29 mouse cellular contexts compared by ENCODE assay signal in genomic region chr2:28665818-28666217, GRCm38 (mm10). TPM values are rescaled to one million over a fixed set of nuclear protein-coding genes. Genes with fewer than 3 reads are reported as not detected.
DNase-seq lines count a peak whose midpoint lies in the region; ATAC-seq lines count a peak whose summit lies in the region.
"Had no signal": no experiment of that assay in that cellular context is flagged by ENCODE, and none has a peak within 500 bp of the region (broad histone marks: within the 10 kb centered on the region; RNA-seq: fewer than 3 reads in every experiment).

No protein-coding gene starts in this region.

- DNase-seq in embryo, embryonic 11 days, result peak; percentile 6
- DNase-seq in embryo, embryonic 10.5 days (ENCODE audit: low spot score), result no peak
- peak; percentile 49 for DNase-seq in limb, embryonic 11.5 days (ENCODE audit: low spot score)
- DNase-seq in mesoderm, embryonic 11.5 days (ENCODE audit: low read depth, low spot score), result peak; percentile 37
- no peak for DNase-seq in lung, postnatal 25 days (ENCODE audit: low spot score)
- DNase-seq: adrenal gland, adult 8-10 months; adrenal gland, postnatal 14 days; adrenal gland, postnatal 36 days; B cell, adult 2 months; cerebellum, adult 11-12 months; cerebellum, adult 2 months; cerebellum, adult 9-10 months; cerebellum, postnatal 10 days; cerebellum, postnatal 36 days had no signal

- H3K27ac ChIP-seq in limb, embryonic 11.5 days (replicated peaks; ENCODE audit: low read depth, low read length), result no peak overlapping the region
- 0 out of 2 replicates have a peak overlapping the region, but pooled peaks have one; percentile 33 for H3K27ac ChIP-seq in limb, embryonic 13.5 days
- H3K27ac ChIP-seq in liver, embryonic 12.5 days, result no peak overlapping the region
- no peak overlapping the region for H3K27ac ChIP-seq in kidney, embryonic 16.5 days (ENCODE audit: low read length)
- H3K27ac ChIP-seq: embryonic facial prominence, embryonic 13.5 days; embryonic facial prominence, embryonic 15.5 days; forebrain, embryonic 10.5 days; forebrain, embryonic 12.5 days had no signal

- WGBS in limb, embryonic 11.5 days, result 43% methylated on average over 3 of the region's 3 CpGs
- WGBS in limb, embryonic 13.5 days, result 22% methylated on average over 3 of the region's 3 CpGs
- 73% methylated on average over 3 of the region's 3 CpGs for WGBS in liver, embryonic 12.5 days (ENCODE audit: insufficient replicate concordance)
- WGBS in kidney, embryonic 16.5 days, result 53% methylated on average over 3 of the region's 3 CpGs

- ATAC-seq in limb, embryonic 11.5 days (ENCODE audit: insufficient number of reproducible peaks, low FRiP score, low TSS enrichment, low read depth), result no peak
- ATAC-seq in limb, embryonic 13.5 days (ENCODE audit: low FRiP score, low read depth), result peak; percentile 44; the same call in 1 of the 2 replicates
- no peak for ATAC-seq in liver, embryonic 12.5 days
- ATAC-seq in kidney, embryonic 16.5 days (ENCODE audit: low FRiP score, low TSS enrichment), result no peak
- ATAC-seq: activated CD4-positive, CD25-positive, alpha-beta regulatory T cell, adult 4 months; CD4-positive, CD25-positive, alpha-beta regulatory T cell, adult 4 months; forebrain, embryonic 14.5 days; forebrain, embryonic 16.5 days; Patski had no signal

- peaks cover 6% of the 10 kb centered on the region for H3K36me3 ChIP-seq in limb, embryonic 11.5 days (ENCODE audit: control insufficient read depth, insufficient read depth, low read length)
- peaks cover 91% of the 10 kb centered on the region for H3K36me3 ChIP-seq in limb, embryonic 13.5 days
- H3K36me3 ChIP-seq in liver, embryonic 12.5 days, result peaks cover 91% of the 10 kb centered on the region
- peaks cover 50% of the 10 kb centered on the region for H3K36me3 ChIP-seq in kidney, embryonic 16.5 days (ENCODE audit: insufficient read depth, low read length)

- no peaks in the 10 kb centered on the region for H3K27me3 ChIP-seq in limb, embryonic 11.5 days (ENCODE audit: control insufficient read depth, insufficient read depth, low read length)
- no peaks in the 10 kb centered on the region for H3K27me3 ChIP-seq in limb, embryonic 13.5 days
- no peaks in the 10 kb centered on the region for H3K27me3 ChIP-seq in liver, embryonic 12.5 days (replicated peaks)
- no peaks in the 10 kb centered on the region for H3K27me3 ChIP-seq in kidney, embryonic 16.5 days (ENCODE audit: insufficient read depth, low read length)
- H3K27me3 ChIP-seq: CH12.LX; embryonic facial prominence, embryonic 13.5 days; embryonic facial prominence, embryonic 15.5 days; forebrain, embryonic 12.5 days; Patski had no signal

- no peak overlapping the region for H3K4me3 ChIP-seq in limb, embryonic 11.5 days (ENCODE audit: low read depth, low read length)
- H3K4me3 ChIP-seq in limb, embryonic 13.5 days, result no peak overlapping the region
- no peak overlapping the region for H3K4me3 ChIP-seq in liver, embryonic 12.5 days
- no peak overlapping the region for H3K4me3 ChIP-seq in kidney, embryonic 16.5 days (ENCODE audit: low read length)
- H3K4me3 ChIP-seq: embryonic facial prominence, embryonic 13.5 days; embryonic facial prominence, embryonic 15.5 days; erythroblast, embryonic 14.5 days; forebrain, embryonic 10.5 days; forebrain, embryonic 12.5 days had no signal

- peaks cover 9% of the 10 kb centered on the region for H3K4me1 ChIP-seq in limb, embryonic 11.5 days (ENCODE audit: control insufficient read depth, insufficient read depth, low read length)
- peaks cover 13% of the 10 kb centered on the region for H3K4me1 ChIP-seq in limb, embryonic 13.5 days
- peaks cover 11% of the 10 kb centered on the region for H3K4me1 ChIP-seq in liver, embryonic 12.5 days
- H3K4me1 ChIP-seq in kidney, embryonic 16.5 days (ENCODE audit: insufficient read depth, low read length), result no peaks in the 10 kb centered on the region
- H3K4me1 ChIP-seq: embryonic facial prominence, embryonic 13.5 days; embryonic facial prominence, embryonic 15.5 days; forebrain, embryonic 10.5 days; forebrain, embryonic 12.5 days had no signal

- H3K9me3 ChIP-seq in limb, embryonic 11.5 days (ENCODE audit: control insufficient read depth, low read length), result no peaks in the 10 kb centered on the region
- no peaks in the 10 kb centered on the region for H3K9me3 ChIP-seq in limb, embryonic 13.5 days
- no peaks in the 10 kb centered on the region for H3K9me3 ChIP-seq in liver, embryonic 12.5 days (replicated peaks)
- H3K9me3 ChIP-seq in kidney, embryonic 16.5 days (ENCODE audit: low read length), result no peaks in the 10 kb centered on the region
- H3K9me3 ChIP-seq: embryonic facial prominence, embryonic 13.5 days; embryonic facial prominence, embryonic 15.5 days; forebrain, embryonic 10.5 days; forebrain, embryonic 12.5 days; G1E had no signal

- no peak overlapping the region for H3K9ac ChIP-seq in limb, embryonic 11.5 days (ENCODE audit: low read length)
- H3K9ac ChIP-seq in limb, embryonic 13.5 days, result no peak overlapping the region
- H3K9ac ChIP-seq in liver, embryonic 12.5 days, result no peak overlapping the region
- H3K9ac ChIP-seq in kidney, embryonic 16.5 days (replicated peaks; ENCODE audit: low read length), result no peak overlapping the region
- H3K9ac ChIP-seq: embryonic facial prominence, embryonic 13.5 days; embryonic facial prominence, embryonic 15.5 days; forebrain, embryonic 12.5 days had no signal

- no peak overlapping the region for H3K4me2 ChIP-seq in limb, embryonic 11.5 days (ENCODE audit: low read depth, severe bottlenecking)
- no peak overlapping the region for H3K4me2 ChIP-seq in limb, embryonic 13.5 days (replicated peaks)
- H3K4me2 ChIP-seq in liver, embryonic 12.5 days, result no peak overlapping the region
- H3K4me2 ChIP-seq in kidney, embryonic 16.5 days (replicated peaks; ENCODE audit: low read depth, low read length), result no peak overlapping the region
- H3K4me2 ChIP-seq: embryonic facial prominence, embryonic 13.5 days; embryonic facial prominence, embryonic 15.5 days; forebrain, embryonic 12.5 days had no signal

RNA-seq across cellular contexts. Expression of gene Tsc1, which starts 24.8 kb away (rescaled TPM):
- polyA plus RNA-seq in limb, embryonic 11.5 days (2014; fragmentation: Nextera tagmentation; extraction: Ambion mirVana), result 23.2 and 23.6 TPM in 2 replicates
- polyA plus RNA-seq in limb, embryonic 13.5 days (2015; fragmentation: Nextera tagmentation; extraction: Ambion mirVana), result 21.2 and 23.2 TPM in 2 replicates
- polyA plus RNA-seq in liver, embryonic 12.5 days (2016; fragmentation: Nextera tagmentation; extraction: Ambion mirVana), result 12.5 and 13.6 TPM in 2 replicates
- polyA plus RNA-seq in kidney, embryonic 16.5 days (2015; fragmentation: Nextera tagmentation; extraction: Ambion mirVana), result 23.1 and 23.3 TPM in 2 replicates

RNA-seq across cellular contexts. Expression of gene Spaca9, which starts 33.7 kb away (rescaled TPM):
- 1.7 and 2.0 TPM in 2 replicates for polyA plus RNA-seq in limb, embryonic 11.5 days (2014; fragmentation: Nextera tagmentation; extraction: Ambion mirVana)
- polyA plus RNA-seq in limb, embryonic 13.5 days (2015; fragmentation: Nextera tagmentation; extraction: Ambion mirVana), result 1.7 and 2.0 TPM in 2 replicates
- polyA plus RNA-seq in liver, embryonic 12.5 days (2016; fragmentation: Nextera tagmentation; extraction: Ambion mirVana), result 1.9 and 2.6 TPM in 2 replicates
- 2.3 and 2.7 TPM in 2 replicates for polyA plus RNA-seq in kidney, embryonic 16.5 days (2015; fragmentation: Nextera tagmentation; extraction: Ambion mirVana)
- polyA plus RNA-seq: CD4-positive, CD25-positive, alpha-beta regulatory T cell, adult 4 months; erythroblast, embryonic 14.5 days had no signal

RNA-seq across cellular contexts. Expression of gene Ak8, which starts 34.1 kb away (rescaled TPM):
- 0.52 and 0.91 TPM in 2 replicates for polyA plus RNA-seq in limb, embryonic 11.5 days (2014; fragmentation: Nextera tagmentation; extraction: Ambion mirVana)
- polyA plus RNA-seq in limb, embryonic 13.5 days (2015; fragmentation: Nextera tagmentation; extraction: Ambion mirVana), result 0.74 and 0.75 TPM in 2 replicates
- 0.14 and 0.35 TPM in 2 replicates for polyA plus RNA-seq in liver, embryonic 12.5 days (2016; fragmentation: Nextera tagmentation; extraction: Ambion mirVana)
- 0.94 and 1.2 TPM in 2 replicates for polyA plus RNA-seq in kidney, embryonic 16.5 days (2015; fragmentation: Nextera tagmentation; extraction: Ambion mirVana)
- polyA plus RNA-seq: activated CD4-positive, CD25-positive, alpha-beta regulatory T cell, adult 4 months; CD4-positive, CD25-positive, alpha-beta regulatory T cell, adult 4 months; erythroblast, embryonic 14.5 days had no signal

RNA-seq across cellular contexts. Expression of gene Gfi1b, which starts 44.0 kb away (rescaled TPM):
- polyA plus RNA-seq in limb, embryonic 11.5 days (2014; fragmentation: Nextera tagmentation; extraction: Ambion mirVana), result 0.77 and 2.2 TPM in 2 replicates
- polyA plus RNA-seq in limb, embryonic 13.5 days (2015; fragmentation: Nextera tagmentation; extraction: Ambion mirVana), result 0.65 and 0.98 TPM in 2 replicates
- polyA plus RNA-seq in liver, embryonic 12.5 days (2016; fragmentation: Nextera tagmentation; extraction: Ambion mirVana), result 117 and 121 TPM in 2 replicates
- 0.33 and 0.42 TPM in 2 replicates for polyA plus RNA-seq in kidney, embryonic 16.5 days (2015; fragmentation: Nextera tagmentation; extraction: Ambion mirVana)
- polyA plus RNA-seq: CD4-positive, CD25-positive, alpha-beta regulatory T cell, adult 4 months; embryonic facial prominence, embryonic 15.5 days; forebrain, embryonic 14.5 days; forebrain, embryonic 16.5 days; Patski had no signal

Comparison
In these comparisons a context has a peak if more than half of its experiments do, and no peak if none do; other contexts are left out.
1. DNase-seq: peak in embryo, embryonic 11 days (single experiment), limb, embryonic 11.5 days (single experiment) and mesoderm, embryonic 11.5 days (single experiment); none in embryo, embryonic 10.5 days (single experiment) and lung, postnatal 25 days (single experiment).